Mouse (Mus musculus) liver, postnatal 0 days (tissue): Measurements from ENCODE around the gene Ehd3.

Source experiments
- CTCF ChIP-seq: sonication (generic); IDR thresholded peaks from 2 replicates; pipeline ENCODE4 v1.5.1; 2016; ENCODE audit warnings: antibody characterized with exemption, low read depth
- EP300 ChIP-seq: IDR thresholded peaks from 2 replicates; pipeline ENCODE4 v1.6.1; 2016; ENCODE audit warnings: antibody characterized with exemption, low read depth, mild to moderate bottlenecking

- TF ChIP-seq CTCF (no peak), EP300 (no peak)
Observed at GRCm38 (mm10) chr17:73879262-73879916, 75.5 kb downstream of the Ehd3 start.
